Mouse (Mus musculus) megakaryocyte, adult 5-6 weeks (primary cell): ENCODE results near the gene Ripor2. TPM values are rescaled to one million over a fixed set of nuclear protein-coding genes. Genes with fewer than 3 reads are reported as not detected.

Experiments
- ATAC-seq: 2 replicates; pipeline ENCODE4 v1.8.0; 2016; ENCODE audit warnings: mild to moderate bottlenecking, inconsistent platforms; ENCODE audit not compliant: poor library complexity, severe bottlenecking
- total RNA-seq, 2 experiments: library from RNA; stranded (forward) in 1 of 2; stranded (reverse) in 1 of 2; fragments of 153-499, 151-499 nt in 1 of 2; fragments of 221-1000, 200-1000 nt in 1 of 2; gene quantifications; 2 replicates each; pipeline versions ENCODE4 v1.2.3 to v1.2.4; 2015 to 2017

The Ripor2 gene
- total RNA-seq, 2 experiments from 2014 or later: 65.3 to 87.3 TPM

- no peak for ATAC-seq
Observed at GRCm38 (mm10) chr13:24645146-24645545, 63.2 kb downstream of the Ripor2 start.

- ATAC-seq: peak; percentile 17; the same call in 1 of the 2 replicates
Observed at GRCm38 (mm10) chr13:24646324-24646723, 64.3 kb downstream of the Ripor2 start.

- peak; percentile 62 for ATAC-seq
Observed at GRCm38 (mm10) chr13:24647444-24647843, 65.5 kb downstream of the Ripor2 start.

GRCm38 (mm10) chr13:24648027-24648426, 66.0 kb downstream of the Ripor2 start:
- ATAC-seq: no peak

GRCm38 (mm10) chr13:24648668-24649067, 66.7 kb downstream of the Ripor2 start:
- ATAC-seq: no peak

GRCm38 (mm10) chr13:24649099-24649498, 67.1 kb downstream of the Ripor2 start:
- ATAC-seq: no peak

- ATAC-seq: no peak
Observed at GRCm38 (mm10) chr13:24651018-24651417, 69.0 kb downstream of the Ripor2 start.

GRCm38 (mm10) chr13:24654919-24655635, 73.1 kb downstream of the Ripor2 start:
- ATAC-seq: no peak

GRCm38 (mm10) chr13:24656719-24657497, 74.9 kb downstream of the Ripor2 start:
- ATAC-seq: no peak

GRCm38 (mm10) chr13:24666763-24667162, 84.8 kb downstream of the Ripor2 start:
- ATAC-seq: no peak

- ATAC-seq: no peak
Observed at GRCm38 (mm10) chr13:24668556-24668955, 86.6 kb downstream of the Ripor2 start.

- ATAC-seq: no peak
Observed at GRCm38 (mm10) chr13:24670676-24671075, 88.7 kb downstream of the Ripor2 start.

- ATAC-seq: no peak
Observed at GRCm38 (mm10) chr13:24679027-24679680, 97.2 kb downstream of the Ripor2 start.

GRCm38 (mm10) chr13:24680951-24681350, 99.0 kb downstream of the Ripor2 start:
- no peak for ATAC-seq

- ATAC-seq: peak; percentile 37
Observed at GRCm38 (mm10) chr13:24682346-24682745, 100.4 kb downstream of the Ripor2 start.

GRCm38 (mm10) chr13:24684503-24684902, 102.5 kb downstream of the Ripor2 start:
- peak; percentile 90 for ATAC-seq

- ATAC-seq: no peak
Observed at GRCm38 (mm10) chr13:24685846-24686245, 103.9 kb downstream of the Ripor2 start.

GRCm38 (mm10) chr13:24686705-24687665, 105.0 kb downstream of the Ripor2 start:
- ATAC-seq: peak; percentile 46; the same call in 1 of the 2 replicates

GRCm38 (mm10) chr13:24693312-24693711, 111.3 kb downstream of the Ripor2 start:
- no peak for ATAC-seq

GRCm38 (mm10) chr13:24698746-24699145, 116.8 kb downstream of the Ripor2 start:
- peak; percentile 77 for ATAC-seq
